Mouse (Mus musculus) hindbrain, embryonic 10.5 days (tissue): ENCODE measurements around the gene Adcy6. TPM values are rescaled to one million over a fixed set of nuclear protein-coding genes. Genes with fewer than 3 reads are reported as not detected.

Source experiments
- DNase-seq: peaks from one replicate; pipeline ENCODE4 v3.0.0-alpha.2; 2017; ENCODE audit warnings: low spot score
- H3K27ac ChIP-seq: fragments of 300-500 bp; sonication (generic); 2 replicates; pipeline ENCODE4 v1.5.1; 2016; ENCODE audit warnings: mild to moderate bottlenecking, moderate library complexity
- H3K27me3 ChIP-seq: fragments of 300-500 bp; sonication (generic); 2 replicates; pipeline ENCODE4 v1.6.1; 2016; ENCODE audit warnings: mild to moderate bottlenecking; ENCODE audit not compliant: poor library complexity, insufficient read depth, severe bottlenecking
- H3K36me3 ChIP-seq: fragments of 300-500 bp; sonication (generic); 2 replicates; pipeline ENCODE4 v1.6.1; 2016; ENCODE audit warnings: mild to moderate bottlenecking, moderate library complexity
- H3K4me1 ChIP-seq: fragments of 300-500 bp; sonication (generic); replicated peaks from 2 replicates; pipeline ENCODE4 v1.6.1; 2016; ENCODE audit warnings: mild to moderate bottlenecking
- H3K4me3 ChIP-seq: fragments of 300-500 bp; sonication (generic); 2 replicates; pipeline ENCODE4 v1.5.1; 2016; ENCODE audit warnings: mild to moderate bottlenecking, moderate library complexity
- H3K9me3 ChIP-seq: fragments of 300-500 bp; sonication (generic); 2 replicates; pipeline ENCODE4 v1.6.1; 2016; ENCODE audit warnings: mild to moderate bottlenecking, moderate library complexity
- WGBS: fragments of 180-500 bp; shearing (Covaris S2); methylation state at CpG from one replicate; pipeline ENCODE4 v1.1.7; 2016; 5-methylcytosine and 5-hydroxymethylcytosine counted together
- polyA plus RNA-seq: library from polyadenylated mRNA; unstranded; fragments of >200 nt; fragmentation: Nextera tagmentation; extraction: Ambion mirVana; gene quantifications from 2 replicates; pipeline ENCODE4 v1.2.1, GENCODE M21; 2016

Gene Adcy6
- polyA plus RNA-seq, 1 experiment from 2014 or later = 12.0 TPM

GRCm38 (mm10) chr15:98567278-98568134 is 42.4 kb downstream of the Adcy6 start:
- H3K4me1 ChIP-seq = peaks cover 33% of the 10 kb centered on the region
- H3K27me3 ChIP-seq = no peaks in the 10 kb centered on the region
- peak overlapping the region; percentile 93 for H3K4me3 ChIP-seq
- no peaks in the 10 kb centered on the region for H3K9me3 ChIP-seq
- peaks cover 33% of the 10 kb centered on the region for H3K36me3 ChIP-seq
- H3K27ac ChIP-seq = peak overlapping the region; percentile 96
- peak; percentile 100 for DNase-seq
- under 1% methylated on average over 88 of the region's 88 CpGs for WGBS

- peak overlapping the region; percentile 96 for H3K27ac ChIP-seq
- DNase-seq = no peak
- H3K27me3 ChIP-seq = no peaks in the 10 kb centered on the region
- H3K36me3 ChIP-seq = peaks cover 37% of the 10 kb centered on the region
- H3K4me3 ChIP-seq = peak overlapping the region; percentile 93
- peaks cover 33% of the 10 kb centered on the region for H3K4me1 ChIP-seq
- no peaks in the 10 kb centered on the region for H3K9me3 ChIP-seq
- WGBS = 2% methylated on average over 15 of the region's 15 CpGs
These were observed 43.0 kb downstream of the Adcy6 start for GRCm38 (mm10) chr15:98566973-98567277.

GRCm38 (mm10) chr15:98557186-98557585 is 52.7 kb downstream of the Adcy6 start:
- H3K4me3 ChIP-seq = no peak overlapping the region
- peaks cover 95% of the 10 kb centered on the region for H3K36me3 ChIP-seq
- 93% methylated on average over 5 of the region's 5 CpGs for WGBS
- DNase-seq = no peak
- H3K27ac ChIP-seq = no peak overlapping the region
- H3K4me1 ChIP-seq = no peaks in the 10 kb centered on the region
- no peaks in the 10 kb centered on the region for H3K9me3 ChIP-seq
- H3K27me3 ChIP-seq = no peaks in the 10 kb centered on the region

- Histone ChIP-seq H3K9me3 (no peaks in the 10 kb centered on the region), H3K36me3 (peaks cover 97% of the 10 kb centered on the region), H3K4me3 (no peak overlapping the region), H3K4me1 (no peaks in the 10 kb centered on the region), H3K27ac (no peak overlapping the region), H3K27me3 (no peaks in the 10 kb centered on the region)
- WGBS = 95% methylated on average over 4 of the region's 4 CpGs
- no peak for DNase-seq
These were observed 54.0 kb downstream of the Adcy6 start for GRCm38 (mm10) chr15:98555881-98556280.

- no peak overlapping the region for H3K4me3 ChIP-seq
- WGBS = 92% methylated on average over 2 of the region's 2 CpGs
- no peak for DNase-seq
- H3K27me3 ChIP-seq = no peaks in the 10 kb centered on the region
- peaks cover 95% of the 10 kb centered on the region for H3K36me3 ChIP-seq
- no peaks in the 10 kb centered on the region for H3K4me1 ChIP-seq
- no peak overlapping the region for H3K27ac ChIP-seq
- no peaks in the 10 kb centered on the region for H3K9me3 ChIP-seq
These were observed 57.1 kb downstream of the Adcy6 start for GRCm38 (mm10) chr15:98552758-98553157.

- Histone ChIP-seq H3K9me3 (no peaks in the 10 kb centered on the region), H3K4me3 (no peak overlapping the region), H3K27me3 (no peaks in the 10 kb centered on the region), H3K27ac (no peak overlapping the region), H3K4me1 (no peaks in the 10 kb centered on the region), H3K36me3 (peaks cover 99% of the 10 kb centered on the region)
- WGBS = 92% methylated on average over 5 of the region's 5 CpGs
- DNase-seq = no peak
These were observed 63.0 kb downstream of the Adcy6 start for GRCm38 (mm10) chr15:98546843-98547242.

- no peaks in the 10 kb centered on the region for H3K27me3 ChIP-seq
- no peak for DNase-seq
- H3K4me3 ChIP-seq = no peak overlapping the region
- H3K27ac ChIP-seq = no peak overlapping the region
- no peaks in the 10 kb centered on the region for H3K4me1 ChIP-seq
- no peaks in the 10 kb centered on the region for H3K9me3 ChIP-seq
- WGBS = 97% methylated on average over 3 of the region's 3 CpGs
- peaks cover 99% of the 10 kb centered on the region for H3K36me3 ChIP-seq
These were observed 64.7 kb downstream of the Adcy6 start for GRCm38 (mm10) chr15:98545151-98545550.

GRCm38 (mm10) chr15:98543341-98543740 is 66.5 kb downstream of the Adcy6 start:
- H3K27ac ChIP-seq = no peak overlapping the region
- 91% methylated on average over 4 of the region's 4 CpGs for WGBS
- H3K36me3 ChIP-seq = peaks cover 100% of the 10 kb centered on the region

GRCm38 (mm10) chr15:98541064-98541463 is 68.8 kb downstream of the Adcy6 start:
- Histone ChIP-seq H3K27me3 (no peaks in the 10 kb centered on the region), H3K27ac (no peak overlapping the region), H3K4me1 (no peaks in the 10 kb centered on the region), H3K9me3 (no peaks in the 10 kb centered on the region), H3K36me3 (peaks cover 90% of the 10 kb centered on the region), H3K4me3 (no peak overlapping the region)
- 93% methylated on average over 6 of the region's 6 CpGs for WGBS
- no peak for DNase-seq

More at GRCm38 (mm10) chr15:98543341-98543740, 66.5 kb downstream of the Adcy6 start:
- Histone ChIP-seq H3K9me3 (no peaks in the 10 kb centered on the region), H3K27me3 (no peaks in the 10 kb centered on the region), H3K4me3 (no peak overlapping the region), H3K4me1 (no peaks in the 10 kb centered on the region)
- no peak for DNase-seq

Other genes with a start within 250 kb of the Adcy6 start
- gene Olfr283, start 229.1 kb downstream of the Adcy6 start, polyA plus RNA-seq = not detected in 2 replicates
- gene Olfr282, start 178.9 kb downstream of the Adcy6 start, polyA plus RNA-seq = not detected in 2 replicates
- not detected in 2 replicates for gene Olfr281, start 157.5 kb downstream of the Adcy6 start, polyA plus RNA-seq
- gene OR5BS1P, start 140.2 kb downstream of the Adcy6 start, polyA plus RNA-seq = not detected in 2 replicates
- 0.22 and 0.48 TPM in 2 replicates for gene Lalba, start 127.4 kb downstream of the Adcy6 start, polyA plus RNA-seq
- gene Olfr279, start 117.7 kb downstream of the Adcy6 start, polyA plus RNA-seq = not detected in 2 replicates
- gene Kansl2, start 75.8 kb downstream of the Adcy6 start, polyA plus RNA-seq = 134 and 151 TPM in 2 replicates
- 53.7 and 57.6 TPM in 2 replicates for gene Ccnt1, start 39.2 kb downstream of the Adcy6 start, polyA plus RNA-seq
- not detected in 2 replicates for gene 4930415O20Rik, start 39.1 kb downstream of the Adcy6 start, polyA plus RNA-seq
- 38.8 and 58.6 TPM in 2 replicates for gene Cacnb3, start 20.8 kb upstream of the Adcy6 start, polyA plus RNA-seq
- gene Ddx23, start 52.8 kb upstream of the Adcy6 start, polyA plus RNA-seq = 22.8 and 23.8 TPM in 2 replicates
- 3.7 and 5.8 TPM in 2 replicates for gene Rnd1, start 67.4 kb upstream of the Adcy6 start, polyA plus RNA-seq
- 1.7 and 3.1 TPM in 2 replicates for gene Ccdc65, start 98.1 kb upstream of the Adcy6 start, polyA plus RNA-seq
- 12.9 and 15.9 TPM in 2 replicates for gene Fkbp11, start 118.1 kb upstream of the Adcy6 start, polyA plus RNA-seq
- gene Arf3, start 153.1 kb upstream of the Adcy6 start, polyA plus RNA-seq = 42.6 and 45.1 TPM in 2 replicates
- 0.21 and 0.44 TPM in 2 replicates for gene Wnt10b, start 168.1 kb upstream of the Adcy6 start, polyA plus RNA-seq
- 13.7 and 13.8 TPM in 2 replicates for gene Wnt1, start 179.8 kb upstream of the Adcy6 start, polyA plus RNA-seq
- 0.21 and 0.56 TPM in 2 replicates for gene Ddn, start 199.4 kb upstream of the Adcy6 start, polyA plus RNA-seq
- gene Prkag1, start 221.4 kb upstream of the Adcy6 start, polyA plus RNA-seq = 88.7 and 89.0 TPM in 2 replicates